Mouse (Mus musculus): ENCODE data around the gene Rack1. TPM values are rescaled to one million over a fixed set of nuclear protein-coding genes. Genes with fewer than 3 reads are reported as not detected.
"Not testable (repeated sequence)": the region's sequence is repeated elsewhere in the genome, so short reads cannot be mapped to it uniquely, and the experiment has no call there.

Rack1 gene
- polyA plus RNA-seq, 1 experiment from 2014 or later: 646 TPM

DNA sequence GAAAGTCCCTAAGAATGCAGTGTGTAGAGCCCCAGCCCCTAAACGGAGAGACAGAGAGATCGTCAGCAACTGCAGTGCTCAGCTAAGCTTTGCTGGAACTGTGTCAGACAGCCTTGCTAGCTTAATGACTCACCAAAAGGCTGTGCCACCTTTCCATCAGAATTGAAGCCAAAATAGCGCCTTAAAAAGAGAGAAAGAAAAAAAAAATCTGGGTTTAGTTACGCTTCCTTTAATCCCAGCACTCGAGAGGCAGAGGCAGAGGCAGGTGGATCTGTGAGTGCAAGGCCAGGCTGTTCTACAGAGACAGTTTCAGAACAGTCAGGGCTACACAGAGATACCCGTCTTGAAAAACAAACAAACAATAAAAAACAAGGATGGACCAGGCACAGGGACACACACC is 44.2 kb downstream of the Rack1 start:
- Histone ChIP-seq H3K4me3 (replicated peaks) (no peak overlapping the region), H3K36me3 (no peaks in the 10 kb centered on the region), H3K4me2 (no peak overlapping the region), H3K27ac (no peak overlapping the region), H3K27me3 (peaks cover 25% of the 10 kb centered on the region), H3K4me1 (replicated peaks) (no peaks in the 10 kb centered on the region; the same call in 1 of the 2 replicates), H3K9ac (replicated peaks) (no peak overlapping the region), H3K9me3 (no peaks in the 10 kb centered on the region)
- no peak for ATAC-seq (ENCODE audit: insufficient number of reproducible peaks, insufficient read depth, low FRiP score, low TSS enrichment, low read depth)
- 54% methylated on average over 6 of the region's 6 CpGs for WGBS

DNA sequence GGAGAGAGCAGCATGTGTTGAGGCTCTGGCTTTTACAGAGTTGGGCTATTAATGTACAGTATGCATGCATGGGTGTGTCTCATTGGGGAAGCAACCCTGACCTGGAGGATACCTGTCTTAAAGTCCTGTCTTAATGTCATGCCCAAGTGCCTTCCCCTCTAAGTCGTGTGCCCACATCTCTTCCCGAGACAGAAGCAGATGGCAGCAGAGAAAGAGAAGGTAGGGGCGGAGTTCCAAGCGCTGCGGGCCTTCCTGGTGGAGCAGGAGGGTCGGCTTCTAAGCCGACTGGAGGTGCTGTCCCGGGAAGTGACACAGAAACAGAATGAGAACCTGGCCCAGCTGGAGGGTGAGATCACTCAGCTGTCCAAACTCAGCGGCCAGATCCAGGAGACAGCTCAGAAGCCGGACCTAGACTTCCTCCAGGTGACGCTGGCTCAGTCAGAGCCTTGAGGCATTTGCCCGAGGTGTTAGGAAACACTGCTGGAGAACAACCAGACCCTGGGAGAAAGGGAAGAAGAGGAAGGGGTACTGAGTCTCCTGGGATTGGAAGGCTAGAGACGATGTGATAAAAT is 45.2 kb downstream of the Rack1 start:
- no peak for ATAC-seq (ENCODE audit: insufficient number of reproducible peaks, insufficient read depth, low FRiP score, low TSS enrichment, low read depth)
- Histone ChIP-seq H3K4me3 (replicated peaks) (no peak overlapping the region), H3K36me3 (no peaks in the 10 kb centered on the region), H3K4me1 (replicated peaks) (no peaks in the 10 kb centered on the region; the same call in 1 of the 2 replicates), H3K4me2 (peak overlapping the region; percentile 16; the same call in 1 of the 2 replicates), H3K27ac (no peak overlapping the region), H3K27me3 (peaks cover 28% of the 10 kb centered on the region), H3K9me3 (no peaks in the 10 kb centered on the region), H3K9ac (replicated peaks) (no peak overlapping the region)
- WGBS: 22% methylated on average over 13 of the region's 13 CpGs

DNA sequence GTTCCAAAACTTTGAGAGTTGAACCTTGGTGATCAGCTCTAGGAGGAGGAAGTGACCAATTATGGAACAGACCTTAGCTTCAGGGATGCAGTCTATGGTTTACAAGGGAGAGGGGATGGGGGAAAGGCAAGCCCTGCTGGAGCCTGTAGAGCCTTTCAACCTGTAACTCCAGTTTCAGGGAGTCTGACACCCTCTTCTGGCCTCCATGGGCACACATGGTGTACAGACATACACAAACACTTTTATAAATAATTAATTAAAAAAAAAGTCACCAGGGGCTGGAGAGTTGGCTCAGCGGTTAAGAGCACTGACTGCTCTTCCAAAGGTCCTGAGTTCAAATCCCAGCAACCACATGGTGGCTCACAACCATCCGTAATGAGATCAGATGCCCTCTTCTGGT is 46.2 kb downstream of the Rack1 start:
- H3K4me2 ChIP-seq; ATAC-seq (ENCODE audit: insufficient number of reproducible peaks, insufficient read depth, low FRiP score, low TSS enrichment, low read depth); H3K9ac ChIP-seq (replicated peaks); H3K27ac ChIP-seq; H3K4me3 ChIP-seq (replicated peaks); H3K36me3 ChIP-seq; H3K9me3 ChIP-seq; H3K4me1 ChIP-seq (replicated peaks): not testable (repeated sequence)
- H3K27me3 ChIP-seq: peaks cover 28% of the 10 kb centered on the region
- 86% methylated on average over 2 of the region's 2 CpGs for WGBS

DNA sequence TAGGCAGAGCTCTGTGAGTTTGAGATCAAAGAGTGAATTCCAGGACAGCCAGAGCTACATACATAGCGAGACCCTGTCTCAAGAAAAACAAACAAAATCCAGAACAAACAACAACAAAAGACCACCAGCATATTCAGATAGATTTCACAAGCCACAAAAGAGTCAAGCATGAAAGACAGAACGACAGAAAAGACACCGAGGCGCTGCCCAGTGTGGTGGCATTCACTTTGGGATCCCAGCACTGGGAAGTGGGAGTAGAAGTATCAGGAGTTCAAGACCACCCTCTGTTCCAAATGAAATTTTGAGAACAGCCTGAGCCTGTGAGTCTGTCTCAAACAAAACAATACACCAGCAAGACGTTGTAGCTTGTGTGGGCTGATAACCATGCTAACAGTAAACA is 46.7 kb downstream of the Rack1 start:
- H3K27me3 ChIP-seq: peaks cover 28% of the 10 kb centered on the region
- H3K9ac ChIP-seq (replicated peaks): no peak overlapping the region
- peaks cover 6% of the 10 kb centered on the region; the same call in 1 of the 2 replicates for H3K9me3 ChIP-seq
- WGBS: 60% methylated on average over 5 of the region's 5 CpGs
- no peak overlapping the region for H3K27ac ChIP-seq
- ATAC-seq (ENCODE audit: insufficient number of reproducible peaks, insufficient read depth, low FRiP score, low TSS enrichment, low read depth): no peak
- H3K4me2 ChIP-seq: no peak overlapping the region
- no peaks in the 10 kb centered on the region for H3K36me3 ChIP-seq
- H3K4me1 ChIP-seq (replicated peaks): no peaks in the 10 kb centered on the region; the same call in 1 of the 2 replicates
- no peak overlapping the region for H3K4me3 ChIP-seq (replicated peaks)

DNA sequence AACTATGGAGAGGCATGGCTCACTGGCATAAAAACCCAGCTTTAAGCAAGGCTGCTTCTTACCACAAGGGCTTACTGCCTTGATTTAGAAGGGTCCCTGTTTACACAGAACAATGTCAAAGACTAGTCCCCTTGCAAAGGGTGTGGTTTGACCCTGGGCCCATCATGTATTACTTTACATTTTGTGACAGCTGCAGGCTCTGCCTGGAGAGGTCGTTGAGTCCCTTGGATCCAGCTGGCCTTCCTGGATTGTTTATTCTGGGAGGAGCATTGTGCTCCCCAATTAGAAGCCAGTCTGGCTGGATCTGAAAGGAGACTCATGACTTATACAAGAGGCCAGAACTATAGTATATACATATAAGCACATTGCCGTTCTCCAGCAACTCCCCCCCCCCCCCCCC is 50.1 kb downstream of the Rack1 start:
- no peak overlapping the region for H3K9ac ChIP-seq (replicated peaks)
- H3K4me2 ChIP-seq: no peak overlapping the region
- H3K36me3 ChIP-seq: no peaks in the 10 kb centered on the region
- H3K27ac ChIP-seq: no peak overlapping the region
- peaks cover 14% of the 10 kb centered on the region for H3K4me1 ChIP-seq (replicated peaks)
- WGBS: 60% methylated on average over 2 of the region's 2 CpGs
- H3K9me3 ChIP-seq: peaks cover 6% of the 10 kb centered on the region; the same call in 1 of the 2 replicates
- peaks cover 24% of the 10 kb centered on the region for H3K27me3 ChIP-seq
- H3K4me3 ChIP-seq (replicated peaks): no peak overlapping the region
- ATAC-seq (ENCODE audit: insufficient number of reproducible peaks, insufficient read depth, low FRiP score, low TSS enrichment, low read depth): no peak

DNA sequence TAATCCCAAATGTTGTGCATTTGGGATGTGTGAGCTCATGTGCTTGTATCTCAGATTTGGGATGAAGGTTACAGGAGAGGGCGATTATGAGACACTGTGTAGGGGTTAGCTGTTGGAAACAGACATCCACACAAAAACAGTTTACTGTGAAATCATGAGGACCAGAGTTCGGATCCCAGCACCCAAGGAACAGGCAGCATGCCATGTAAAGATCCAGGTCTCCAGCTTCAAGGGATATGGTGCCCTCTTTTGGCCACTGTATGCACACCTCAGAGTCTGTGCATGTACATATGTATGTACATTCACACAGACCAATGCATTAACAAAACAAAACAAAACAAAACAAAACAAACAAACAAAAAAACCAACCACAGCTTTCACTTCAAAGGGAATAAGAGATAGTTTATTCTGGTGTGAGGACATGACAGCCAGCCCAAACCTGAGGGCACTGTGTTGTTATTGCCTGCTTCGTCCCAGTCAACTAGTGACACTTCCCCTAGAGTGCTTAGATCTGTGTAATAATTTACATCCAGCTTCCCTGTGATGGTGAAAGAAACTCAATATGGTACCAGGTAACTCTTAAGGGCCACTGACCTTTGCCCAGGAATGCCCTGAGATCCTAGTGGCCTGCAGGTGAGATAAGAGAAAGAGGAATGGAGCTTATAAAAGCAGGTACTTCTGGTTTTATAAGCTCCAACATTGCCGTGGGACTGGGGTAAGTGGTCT is 51.3 kb downstream of the Rack1 start:
- Histone ChIP-seq H3K4me3 (replicated peaks) (no peak overlapping the region), H3K27ac (no peak overlapping the region), H3K9me3 (peaks cover 6% of the 10 kb centered on the region; the same call in 1 of the 2 replicates), H3K4me1 (replicated peaks) (peaks cover 14% of the 10 kb centered on the region), H3K27me3 (peaks cover 21% of the 10 kb centered on the region), H3K9ac (replicated peaks) (no peak overlapping the region), H3K36me3 (no peaks in the 10 kb centered on the region), H3K4me2 (no peak overlapping the region)
- no peak for ATAC-seq (ENCODE audit: insufficient number of reproducible peaks, insufficient read depth, low FRiP score, low TSS enrichment, low read depth)
- 86% methylated on average over 4 of the region's 4 CpGs for WGBS

DNA sequence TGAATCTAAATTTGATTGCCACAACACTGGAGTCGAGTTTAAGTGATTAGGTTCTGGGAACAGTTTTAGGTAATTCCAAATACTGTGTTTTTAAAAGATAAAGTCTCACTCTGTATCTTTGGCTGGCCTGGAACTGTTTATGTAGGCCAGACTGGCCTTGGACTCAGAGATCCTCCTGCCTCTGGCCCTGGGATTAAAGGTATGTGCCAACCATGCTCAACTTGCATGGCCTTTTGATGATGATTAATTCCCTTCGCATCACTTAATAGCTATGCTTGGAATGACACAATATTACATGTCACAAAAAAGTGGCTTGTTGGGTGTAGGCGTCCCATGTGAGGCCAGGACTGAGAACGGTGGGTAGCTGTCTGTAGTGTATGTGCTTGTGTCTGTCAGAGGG is 52.1 kb downstream of the Rack1 start:
- H3K4me2 ChIP-seq: peak overlapping the region; percentile 87; the same call in 1 of the 2 replicates
- peak overlapping the region; percentile 64; the same call in 1 of the 2 replicates for H3K4me3 ChIP-seq (replicated peaks)

DNA sequence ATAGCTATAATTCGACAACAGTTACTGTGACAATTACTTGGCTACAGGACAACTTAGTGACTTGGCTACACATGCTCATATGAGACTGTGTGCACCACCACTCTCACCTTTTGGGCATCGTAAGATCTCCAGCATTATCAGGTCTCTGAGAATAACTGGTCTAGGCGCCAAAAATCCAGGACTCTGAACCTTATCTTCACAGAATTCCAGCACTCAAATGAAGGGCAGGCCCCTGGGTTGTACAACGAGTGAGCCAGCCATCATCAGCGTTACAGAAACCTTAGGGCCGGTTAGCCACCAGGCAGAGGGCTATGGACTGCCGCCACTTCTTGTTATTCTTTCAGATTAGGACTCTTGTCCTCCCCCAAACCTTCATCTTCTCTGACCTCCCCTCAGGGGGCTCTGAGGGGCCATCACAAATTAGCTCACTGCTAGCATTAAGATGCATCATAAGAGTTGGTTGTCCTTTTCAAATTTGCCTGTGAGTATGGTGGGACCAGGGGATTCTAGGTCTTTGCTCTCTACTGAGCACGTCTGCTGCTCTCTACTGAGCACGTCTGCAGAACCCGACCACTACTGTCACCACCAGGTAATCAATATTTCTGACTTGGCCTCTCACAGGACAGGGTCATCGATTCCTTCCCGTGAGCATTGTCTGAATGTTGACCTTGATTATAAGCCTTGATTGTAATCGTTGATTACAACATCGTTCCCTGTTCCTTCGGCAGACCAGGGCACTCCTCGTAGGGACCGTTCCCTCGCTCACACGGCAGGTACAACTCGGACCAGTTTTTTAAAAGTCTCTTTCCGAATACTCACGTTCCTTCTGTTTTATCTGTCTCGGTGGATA is 52.7 kb downstream of the Rack1 start:
- no peak for ATAC-seq (ENCODE audit: insufficient number of reproducible peaks, insufficient read depth, low FRiP score, low TSS enrichment, low read depth)
- 9% methylated on average over 23 of the region's 23 CpGs for WGBS
- H3K9me3 ChIP-seq: peaks cover 6% of the 10 kb centered on the region; the same call in 1 of the 2 replicates

More for the DNA sequence above, 52.1 kb downstream of the Rack1 start:
- Histone ChIP-seq H3K4me1 (replicated peaks) (peaks cover 14% of the 10 kb centered on the region), H3K9me3 (peaks cover 6% of the 10 kb centered on the region; the same call in 1 of the 2 replicates), H3K9ac (replicated peaks) (no peak overlapping the region), H3K27ac (no peak overlapping the region), H3K27me3 (peaks cover 21% of the 10 kb centered on the region), H3K36me3 (no peaks in the 10 kb centered on the region)
- 83% methylated on average over 4 of the region's 4 CpGs for WGBS
- no peak for ATAC-seq (ENCODE audit: insufficient number of reproducible peaks, insufficient read depth, low FRiP score, low TSS enrichment, low read depth)

DNA sequence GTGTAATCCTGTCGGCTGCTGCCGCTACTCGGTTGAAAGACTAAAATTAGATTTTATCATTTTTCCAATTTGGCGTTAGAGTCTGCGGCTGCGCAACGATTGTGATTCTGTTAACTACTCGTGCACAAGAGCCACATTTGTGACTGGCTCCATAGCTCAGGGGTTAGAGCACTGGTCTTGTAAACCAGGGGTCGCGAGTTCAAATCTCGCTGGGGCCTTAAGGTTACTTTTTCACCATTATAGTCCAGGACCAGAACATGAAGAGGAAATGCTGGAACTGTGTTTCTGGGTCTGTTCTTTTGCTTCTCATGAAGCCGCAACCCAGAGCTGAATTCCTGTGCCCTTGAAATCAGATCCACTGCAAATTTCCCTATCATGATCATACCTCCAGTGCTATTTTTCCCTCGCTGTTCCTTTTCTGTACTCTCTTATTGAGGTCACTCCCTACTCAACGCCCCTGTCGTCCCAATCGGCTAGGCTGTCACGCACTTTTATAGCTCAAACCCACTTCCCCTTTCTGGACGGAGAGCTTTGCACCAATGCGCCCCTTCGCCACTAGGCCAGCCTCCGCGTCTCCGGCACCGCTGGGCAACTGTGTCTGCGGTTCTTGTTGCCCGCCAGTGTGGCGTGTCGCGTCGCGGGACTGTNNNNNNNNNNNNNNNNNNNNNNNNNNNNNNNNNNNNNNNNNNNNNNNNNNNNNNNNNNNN is 53.5 kb downstream of the Rack1 start:
- H3K9ac ChIP-seq (replicated peaks): peak overlapping the region; percentile 52
- peak overlapping the region; percentile 64 for H3K4me3 ChIP-seq (replicated peaks)
- WGBS: under 1% methylated on average over 31 of the region's 31 CpGs
- H3K27ac ChIP-seq: no peak overlapping the region
- peaks cover 24% of the 10 kb centered on the region for H3K4me1 ChIP-seq (replicated peaks)
- H3K4me2 ChIP-seq: peak overlapping the region; percentile 87
- peaks cover 25% of the 10 kb centered on the region for H3K27me3 ChIP-seq
- H3K36me3 ChIP-seq: no peaks in the 10 kb centered on the region
- ATAC-seq (ENCODE audit: insufficient number of reproducible peaks, insufficient read depth, low FRiP score, low TSS enrichment, low read depth): peak; percentile 43; the same call in 1 of the 2 replicates
- peaks cover 6% of the 10 kb centered on the region; the same call in 1 of the 2 replicates for H3K9me3 ChIP-seq

More for the DNA sequence above, 52.7 kb downstream of the Rack1 start:
- H3K4me3 ChIP-seq (replicated peaks): peak overlapping the region; percentile 64
- H3K4me2 ChIP-seq: peak overlapping the region; percentile 87
- H3K27ac ChIP-seq: no peak overlapping the region
- no peaks in the 10 kb centered on the region for H3K36me3 ChIP-seq
- H3K9ac ChIP-seq (replicated peaks): no peak overlapping the region; the same call in 1 of the 2 replicates
- peaks cover 24% of the 10 kb centered on the region for H3K27me3 ChIP-seq
- peaks cover 17% of the 10 kb centered on the region for H3K4me1 ChIP-seq (replicated peaks)
